Mouse (Mus musculus): Measurements from ENCODE around the gene Ngf. TPM values are rescaled to one million over a fixed set of nuclear protein-coding genes. Genes with fewer than 3 reads are reported as not detected.

Gene Ngf
- total and polyA plus RNA-seq, 2 experiments from 2014 or later: 0.28 to 4.9 TPM

DNA sequence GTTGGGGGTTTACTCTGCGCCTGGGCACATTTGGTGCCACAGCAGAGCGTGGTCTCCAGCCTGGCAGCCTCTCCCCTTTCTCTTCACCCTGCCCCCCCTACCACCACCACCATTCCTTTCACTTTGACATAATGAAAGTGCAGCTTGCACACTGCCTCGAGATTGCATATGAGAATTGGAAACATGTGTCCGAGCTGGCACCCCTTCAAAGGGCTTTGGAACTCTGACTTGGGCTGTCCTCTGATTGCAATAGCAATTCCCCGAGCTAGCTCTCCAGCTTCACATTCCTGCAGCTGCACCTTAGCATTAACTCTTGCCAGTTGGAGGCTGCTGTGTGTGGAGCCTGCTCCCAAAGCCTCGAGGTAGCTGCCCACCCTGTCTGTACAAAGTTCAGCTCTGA lies 56.8 kb downstream of the Ngf start:
- no peak for TF ChIP-seq CTCF (IDR thresholded peaks at IDR 0.05)
- H3K36me3 ChIP-seq (ENCODE audit: insufficient read depth, low read length): no peaks in the 10 kb centered on the region

DNA sequence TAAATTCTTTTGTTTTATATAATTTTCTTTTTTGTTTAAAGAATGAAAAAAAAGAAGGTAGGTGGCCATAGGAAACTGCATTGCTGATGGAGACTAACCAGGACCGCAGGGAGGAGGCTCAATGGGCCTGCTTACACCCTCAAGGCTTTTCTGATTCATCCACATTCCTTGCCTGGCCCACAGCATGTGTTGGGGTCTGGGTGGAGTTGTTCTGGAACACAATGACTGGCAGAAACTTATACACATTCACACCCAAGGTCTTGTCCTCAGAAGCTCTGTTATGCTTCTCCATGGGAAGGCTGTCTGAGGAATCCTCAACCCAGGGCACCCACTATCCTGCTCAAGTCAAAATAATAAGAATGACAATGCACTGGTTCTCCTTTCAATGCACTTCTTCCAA lies 65.0 kb downstream of the Ngf start:
- DNase-seq (ENCODE audit: low spot score) (no peak), ATAC-seq (ENCODE audit: low FRiP score) (no peak)
- H3K27me3 ChIP-seq (ENCODE audit: insufficient read depth, low read length): no peaks in the 10 kb centered on the region
- no peak for TF ChIP-seq CTCF (IDR thresholded peaks at IDR 0.05)
- H3K36me3 ChIP-seq (ENCODE audit: insufficient read depth, low read length): no peaks in the 10 kb centered on the region
- H3K4me1 ChIP-seq (ENCODE audit: insufficient read depth, low read length): no peaks in the 10 kb centered on the region
- no peak overlapping the region for H3K4me3 ChIP-seq (ENCODE audit: low read depth, low read length)
- no peaks in the 10 kb centered on the region for H3K9me3 ChIP-seq (ENCODE audit: low read length)
- 86% methylated on average over 1 of the region's 1 CpGs for WGBS
- H3K4me2 ChIP-seq (ENCODE audit: low read depth, low read length, poor library complexity, severe bottlenecking): no peak overlapping the region
- no peak overlapping the region for H3K9ac ChIP-seq (replicated peaks; ENCODE audit: low read length, poor library complexity, severe bottlenecking)
- no peak overlapping the region for H3K27ac ChIP-seq (ENCODE audit: low read depth, low read length)

More for the DNA sequence above, 56.8 kb downstream of the Ngf start:
- no peak for ATAC-seq (ENCODE audit: low FRiP score)
- Histone ChIP-seq H3K4me1 (ENCODE audit: insufficient read depth, low read length) (no peaks in the 10 kb centered on the region), H3K4me3 (ENCODE audit: low read depth, low read length) (no peak overlapping the region), H3K4me2 (ENCODE audit: low read depth, low read length, poor library complexity, severe bottlenecking) (no peak overlapping the region), H3K27ac (ENCODE audit: low read depth, low read length) (no peak overlapping the region), H3K9me3 (ENCODE audit: low read length) (no peaks in the 10 kb centered on the region), H3K9ac (replicated peaks; ENCODE audit: low read length, poor library complexity, severe bottlenecking) (no peak overlapping the region), H3K27me3 (ENCODE audit: insufficient read depth, low read length) (no peaks in the 10 kb centered on the region)
- DNase-seq (ENCODE audit: low spot score): peak; percentile 10
- 59% methylated on average over 6 of the region's 6 CpGs for WGBS

DNA sequence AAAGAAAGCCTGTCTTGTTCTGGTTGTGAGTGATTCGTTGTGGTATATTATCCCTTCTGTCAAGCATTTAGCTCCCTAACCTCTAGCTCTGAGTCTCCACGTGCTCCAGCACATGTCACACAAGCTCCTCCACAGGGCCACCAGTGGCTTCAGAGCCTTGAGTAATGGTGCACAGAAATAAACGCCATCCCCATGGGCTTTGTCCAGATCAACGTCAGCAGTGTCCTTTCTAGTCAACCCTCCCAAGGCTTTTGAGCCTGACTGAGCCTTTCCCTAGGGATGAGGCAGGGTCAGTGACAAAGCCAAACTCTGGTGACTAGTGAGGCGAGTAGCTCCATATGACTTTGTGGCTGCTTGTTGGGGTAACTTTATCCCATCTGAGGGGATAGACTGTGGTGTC lies 73.9 kb downstream of the Ngf start:
- Histone ChIP-seq H3K27ac (ENCODE audit: low read depth, low read length) (no peak overlapping the region), H3K9me3 (ENCODE audit: low read length) (no peaks in the 10 kb centered on the region), H3K9ac (replicated peaks; ENCODE audit: low read length, poor library complexity, severe bottlenecking) (no peak overlapping the region), H3K27me3 (ENCODE audit: insufficient read depth, low read length) (no peaks in the 10 kb centered on the region), H3K4me1 (ENCODE audit: insufficient read depth, low read length) (no peaks in the 10 kb centered on the region), H3K36me3 (ENCODE audit: insufficient read depth, low read length) (no peaks in the 10 kb centered on the region), H3K4me3 (ENCODE audit: low read depth, low read length) (no peak overlapping the region), H3K4me2 (ENCODE audit: low read depth, low read length, poor library complexity, severe bottlenecking) (no peak overlapping the region)
- DNase-seq (ENCODE audit: low spot score) (no peak), ATAC-seq (ENCODE audit: low FRiP score) (no peak)
- TF ChIP-seq CTCF (IDR thresholded peaks at IDR 0.05): no peak
- 73% methylated on average over 5 of the region's 5 CpGs for WGBS

DNA sequence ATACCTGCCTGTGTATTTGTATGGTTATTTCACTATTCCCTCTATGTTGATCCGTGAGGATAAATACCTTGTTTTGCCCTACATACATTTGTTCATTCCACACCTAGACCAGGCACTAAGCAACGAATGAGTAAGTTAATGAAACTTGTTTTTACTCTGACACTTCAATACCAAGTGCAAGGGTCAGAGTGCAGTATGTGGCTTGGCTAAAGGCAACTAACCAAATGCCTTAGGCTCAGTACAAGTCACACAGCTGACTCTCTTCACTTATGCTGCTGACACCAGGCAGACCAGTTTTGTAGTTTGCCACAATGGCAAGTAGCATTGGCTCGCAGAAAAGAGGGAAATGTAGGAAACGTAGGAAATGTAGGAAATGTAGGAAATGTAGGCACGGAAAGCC lies 77.8 kb downstream of the Ngf start:
- H3K9ac ChIP-seq (replicated peaks; ENCODE audit: low read length, poor library complexity, severe bottlenecking): no peak overlapping the region
- no peaks in the 10 kb centered on the region for H3K9me3 ChIP-seq (ENCODE audit: low read length)
- no peaks in the 10 kb centered on the region for H3K4me1 ChIP-seq (ENCODE audit: insufficient read depth, low read length)
- no peak overlapping the region for H3K27ac ChIP-seq (ENCODE audit: low read depth, low read length)
- no peak for TF ChIP-seq CTCF (IDR thresholded peaks at IDR 0.05)
- ATAC-seq (ENCODE audit: low FRiP score) (no peak), DNase-seq (ENCODE audit: low spot score) (no peak)
- H3K36me3 ChIP-seq (ENCODE audit: insufficient read depth, low read length): no peaks in the 10 kb centered on the region
- no peak overlapping the region for H3K4me2 ChIP-seq (ENCODE audit: low read depth, low read length, poor library complexity, severe bottlenecking)
- WGBS: 91% methylated on average over 5 of the region's 5 CpGs
- H3K4me3 ChIP-seq (ENCODE audit: low read depth, low read length): no peak overlapping the region
- H3K27me3 ChIP-seq (ENCODE audit: insufficient read depth, low read length): no peaks in the 10 kb centered on the region

GRCm38 (mm10) chr3:102553935-102554670 lies 84.4 kb downstream of the Ngf start:
- DNase-seq (ENCODE audit: low spot score): no peak
- Histone ChIP-seq H3K27me3 (ENCODE audit: insufficient read depth, low read length) (no peaks in the 10 kb centered on the region), H3K9ac (replicated peaks; ENCODE audit: low read length, poor library complexity, severe bottlenecking) (no peak overlapping the region), H3K4me1 (ENCODE audit: insufficient read depth, low read length) (no peaks in the 10 kb centered on the region), H3K9me3 (ENCODE audit: low read length) (no peaks in the 10 kb centered on the region), H3K27ac (ENCODE audit: low read depth, low read length) (no peak overlapping the region), H3K4me2 (ENCODE audit: low read depth, low read length, poor library complexity, severe bottlenecking) (no peak overlapping the region), H3K36me3 (ENCODE audit: insufficient read depth, low read length) (no peaks in the 10 kb centered on the region), H3K4me3 (ENCODE audit: low read depth, low read length) (no peak overlapping the region)
- ATAC-seq (ENCODE audit: low FRiP score): no peak
- WGBS: 87% methylated on average over 6 of the region's 6 CpGs
- no peak for TF ChIP-seq CTCF (IDR thresholded peaks at IDR 0.05)

- H3K4me1 ChIP-seq (ENCODE audit: insufficient read depth, low read length): no peaks in the 10 kb centered on the region
- H3K4me2 ChIP-seq (ENCODE audit: low read depth, low read length, poor library complexity, severe bottlenecking): no peak overlapping the region
- H3K27ac ChIP-seq (ENCODE audit: low read depth, low read length): no peak overlapping the region
- no peak for TF ChIP-seq CTCF (IDR thresholded peaks at IDR 0.05)
- H3K9me3 ChIP-seq (ENCODE audit: low read length): no peaks in the 10 kb centered on the region
- no peak overlapping the region for H3K4me3 ChIP-seq (ENCODE audit: low read depth, low read length)
- no peak overlapping the region for H3K9ac ChIP-seq (replicated peaks; ENCODE audit: low read length, poor library complexity, severe bottlenecking)
- no peaks in the 10 kb centered on the region for H3K27me3 ChIP-seq (ENCODE audit: insufficient read depth, low read length)
- H3K36me3 ChIP-seq (ENCODE audit: insufficient read depth, low read length): no peaks in the 10 kb centered on the region
- WGBS: 60% methylated on average over 1 of the region's 1 CpGs
- no peak for ATAC-seq (ENCODE audit: low FRiP score)
- DNase-seq (ENCODE audit: low spot score): no peak
Measured at GRCm38 (mm10) chr3:102556108-102556507, 86.4 kb downstream of the Ngf start.
